In genomic region chr7:29987551-29987950, GRCm38 (mm10) we compare ENCODE assay signal across 23 mouse cellular contexts.
"Had no signal": no experiment of that assay in that cellular context is flagged by ENCODE, and none has a peak within 500 bp of the region (broad histone marks: within the 10 kb centered on the region; RNA-seq: fewer than 3 reads in every experiment).

No protein-coding gene starts in this region.

- H3K27ac ChIP-seq: heart, adult 2 months; heart, embryonic 13.5 days; heart, embryonic 15.5 days; hindbrain, embryonic 13.5 days; hindbrain, embryonic 15.5 days; hindbrain, postnatal 0 days; limb, embryonic 13.5 days; limb, embryonic 15.5 days; liver, embryonic 12.5 days; liver, embryonic 14.5 days had no signal

- H3K4me3 ChIP-seq: gastrocnemius, adult 2 months; heart, adult 2 months; heart, embryonic 13.5 days; heart, embryonic 15.5 days; hindbrain, embryonic 13.5 days; hindbrain, embryonic 15.5 days; limb, embryonic 13.5 days; limb, embryonic 15.5 days; liver, embryonic 12.5 days had no signal

- DNase-seq: gastrocnemius, adult 2 months; gastrocnemius, postnatal 10 days; gastrocnemius, postnatal 36 days; heart, adult 11 months; heart, adult 2 months; heart, postnatal 14 days; heart, postnatal 36 days; kidney, adult 11 months; kidney, adult 8-10 months; kidney, postnatal 10 days; layer of hippocampus, adult 9-11 months; layer of hippocampus, postnatal 36 days; left cerebral cortex, postnatal 4 days had no signal

- H3K27me3 ChIP-seq: heart, embryonic 13.5 days; heart, embryonic 15.5 days; hindbrain, embryonic 13.5 days; hindbrain, embryonic 15.5 days; limb, embryonic 13.5 days; limb, embryonic 15.5 days; liver, embryonic 12.5 days had no signal

- H3K9ac ChIP-seq: heart, embryonic 13.5 days; heart, embryonic 15.5 days; hindbrain, embryonic 13.5 days; hindbrain, embryonic 15.5 days; limb, embryonic 13.5 days; limb, embryonic 15.5 days; liver, embryonic 12.5 days; liver, embryonic 14.5 days had no signal

- ATAC-seq: hindbrain, postnatal 0 days; liver, embryonic 12.5 days had no signal

- H3K9me3 ChIP-seq: heart, embryonic 13.5 days; heart, embryonic 15.5 days; hindbrain, embryonic 13.5 days; hindbrain, embryonic 15.5 days; limb, embryonic 13.5 days; limb, embryonic 15.5 days; liver, embryonic 12.5 days had no signal

- H3K4me2 ChIP-seq: heart, embryonic 11.5 days; heart, embryonic 13.5 days; heart, embryonic 15.5 days; hindbrain, embryonic 13.5 days; hindbrain, embryonic 15.5 days; limb, embryonic 13.5 days; limb, embryonic 15.5 days; liver, embryonic 12.5 days had no signal
